Mouse (Mus musculus): Measurements from ENCODE around the gene Anxa5. TPM values are rescaled to one million over a fixed set of nuclear protein-coding genes. Genes with fewer than 3 reads are reported as not detected.

The Anxa5 gene
- polyA plus RNA-seq (2016; fragmentation: Nextera tagmentation; extraction: Ambion mirVana), result 121 and 133 TPM in 2 replicates

DNA sequence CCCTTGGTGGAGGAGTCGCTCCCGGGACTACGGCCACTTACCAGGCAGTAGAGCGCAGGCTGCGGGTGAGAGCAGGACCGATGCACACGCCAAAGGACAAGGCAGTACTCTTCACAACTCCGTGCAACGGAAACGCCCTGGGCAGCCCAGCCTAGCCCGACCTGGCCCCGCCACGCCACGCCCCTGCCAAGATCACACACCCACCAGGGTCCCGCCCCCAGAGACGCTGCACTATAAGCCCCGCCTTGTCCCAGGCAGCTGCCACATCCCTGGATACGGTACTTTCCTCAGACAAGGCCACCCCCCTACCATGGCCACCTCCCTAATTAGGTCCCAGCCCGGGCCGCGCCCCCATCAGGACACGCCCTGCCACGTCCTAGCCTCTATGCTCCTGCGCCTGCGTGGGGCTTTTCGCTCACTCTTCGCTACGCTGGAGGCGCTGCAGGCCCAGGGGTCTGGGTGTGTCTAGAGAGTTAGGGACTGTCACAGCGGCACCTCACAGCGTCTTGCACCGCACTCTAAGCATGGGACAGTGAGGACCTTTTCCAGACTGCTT lies at the start of gene Anxa5, which contains the start of gene 1810062G17Rik:
TSS of gene Anxa5 (minus strand) at position 363 of the 556 bp plus-strand sequence.
TSS of gene 1810062G17Rik (plus strand) at position 406 of the 556 bp plus-strand sequence.
- no peaks in the 10 kb centered on the region for H3K36me3 ChIP-seq
- H3K4me2 ChIP-seq (replicated peaks), result peak within 1 kb of the TSS; percentile 90
- 0% methylated on average over 27 of the region's 32 CpGs for WGBS
- peaks cover 7% of the 10 kb centered on the region for H3K4me1 ChIP-seq
- ATAC-seq (ENCODE audit: low FRiP score), result peak; percentile 96
- no peaks in the 10 kb centered on the region for H3K9me3 ChIP-seq (replicated peaks)
- H3K27me3 ChIP-seq, result no peaks in the 10 kb centered on the region
- H3K4me3 ChIP-seq, result peak within 1 kb of the TSS; percentile 58
- peak within 1 kb of the TSS; percentile 63 for H3K9ac ChIP-seq
- peak within 1 kb of the TSS; percentile 26; the same call in 1 of the 2 replicates for H3K27ac ChIP-seq

DNA sequence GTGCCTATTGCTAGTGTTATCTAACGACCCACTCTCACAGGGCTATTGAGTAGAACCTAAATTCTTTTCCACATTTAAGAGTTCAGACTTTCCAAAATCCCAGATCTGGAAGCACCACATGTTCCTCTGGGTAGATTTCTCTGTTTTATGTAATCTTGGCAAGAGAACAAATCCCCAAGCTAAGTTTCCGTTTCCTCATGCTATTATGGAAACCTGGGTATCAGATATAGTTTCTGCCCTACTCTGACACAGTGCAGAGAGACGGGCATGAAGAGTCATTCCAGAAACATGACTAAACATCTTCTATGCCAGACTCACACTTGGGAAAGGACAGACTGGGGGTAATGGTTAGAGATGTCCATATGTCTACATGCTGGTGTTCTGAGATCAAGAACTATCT lies 48.8 kb upstream of the Anxa5 start:
- Histone ChIP-seq H3K9ac (no peak overlapping the region), H3K9me3 (replicated peaks) (no peaks in the 10 kb centered on the region), H3K4me1 (peaks cover 9% of the 10 kb centered on the region; the same call in 1 of the 2 replicates), H3K27me3 (peaks cover 37% of the 10 kb centered on the region), H3K4me2 (replicated peaks) (no peak overlapping the region), H3K27ac (no peak overlapping the region), H3K4me3 (no peak overlapping the region), H3K36me3 (no peaks in the 10 kb centered on the region)
- WGBS, result 82% methylated on average over 3 of the region's 3 CpGs
- no peak for ATAC-seq (ENCODE audit: low FRiP score)

- H3K9ac ChIP-seq, result no peak overlapping the region
- H3K27ac ChIP-seq, result no peak overlapping the region
- H3K4me1 ChIP-seq, result peaks cover 9% of the 10 kb centered on the region; the same call in 1 of the 2 replicates
- peaks cover 37% of the 10 kb centered on the region for H3K27me3 ChIP-seq
- 6% methylated on average over 4 of the region's 4 CpGs for whole genome bisulfite sequencing
- H3K36me3 ChIP-seq, result no peaks in the 10 kb centered on the region
- no peak for ATAC-seq (ENCODE audit: low FRiP score)
- peak overlapping the region; percentile 97 for H3K4me2 ChIP-seq (replicated peaks)
- H3K9me3 ChIP-seq (replicated peaks), result no peaks in the 10 kb centered on the region
- no peak overlapping the region for H3K4me3 ChIP-seq
Observed at GRCm38 (mm10) chr3:36522137-36522536, 46.4 kb upstream of the Anxa5 start.

DNA sequence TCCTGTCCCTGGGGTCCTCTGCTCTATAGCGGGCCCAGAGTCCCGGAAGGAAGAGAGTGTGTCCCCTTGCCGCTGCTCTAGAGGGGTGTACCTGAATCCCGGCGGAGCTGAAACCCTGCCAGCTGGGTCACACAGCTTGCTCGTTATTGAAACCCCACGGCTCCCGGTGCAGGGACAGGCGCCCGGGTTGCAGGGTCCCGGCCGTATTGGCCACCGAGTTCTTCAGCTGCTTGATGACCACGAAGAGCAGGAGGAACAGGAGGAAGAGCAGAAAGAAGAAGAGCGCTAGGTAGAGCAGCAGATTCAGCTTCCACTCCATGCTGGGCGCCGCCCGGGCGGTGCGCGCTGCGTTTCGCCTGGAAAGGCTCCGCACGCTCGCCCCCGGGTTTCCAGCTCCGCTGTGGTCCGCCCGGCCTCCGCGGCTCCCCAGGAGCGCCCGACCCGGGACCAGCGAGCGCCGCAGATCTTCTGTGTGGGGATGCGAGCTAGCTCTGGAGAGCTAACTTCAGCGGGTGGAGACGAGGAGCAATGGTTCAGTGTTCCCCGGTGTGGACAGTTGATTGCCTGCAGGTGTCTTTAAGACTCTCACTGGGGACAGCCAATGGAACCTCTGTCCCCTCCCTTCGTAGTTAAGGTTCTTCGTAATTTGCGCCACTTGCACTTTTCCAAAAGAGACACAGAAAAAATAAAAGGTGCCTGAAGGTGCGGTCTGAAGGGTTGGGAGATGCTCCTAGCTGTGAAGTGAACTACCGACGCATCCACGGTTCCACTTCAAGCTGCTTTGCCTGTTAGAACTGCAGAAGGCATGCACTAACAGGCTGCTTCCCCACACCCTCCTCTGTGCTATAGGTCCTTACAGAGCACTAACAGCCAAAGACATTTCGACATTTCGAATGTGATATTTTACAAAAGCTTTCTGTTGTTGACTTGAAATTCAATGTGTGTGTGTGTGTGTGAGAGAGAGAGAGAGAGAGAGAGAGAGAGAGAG lies 45.7 kb upstream of the Anxa5 start, which contains the start of gene Gm11549:
TSS of gene Gm11549 (minus strand) at position 741 of the 988 bp plus-strand sequence.
- peak within 1 kb of the TSS; percentile 52 for H3K4me3 ChIP-seq
- no peak within 1 kb of the TSS for H3K27ac ChIP-seq

GRCm38 (mm10) chr3:36516196-36516595 lies 40.5 kb upstream of the Anxa5 start:
- H3K4me2 ChIP-seq (replicated peaks), result no peak overlapping the region
- no peak overlapping the region for H3K4me3 ChIP-seq
- 91% methylated on average over 9 of the region's 9 CpGs for WGBS
- H3K4me1 ChIP-seq, result peaks cover 3% of the 10 kb centered on the region; the same call in 1 of the 2 replicates
- no peaks in the 10 kb centered on the region for H3K36me3 ChIP-seq
- no peak for ATAC-seq (ENCODE audit: low FRiP score)
- no peaks in the 10 kb centered on the region for H3K9me3 ChIP-seq (replicated peaks)
- no peak overlapping the region for H3K27ac ChIP-seq
- H3K9ac ChIP-seq, result no peak overlapping the region
- peaks cover 17% of the 10 kb centered on the region for H3K27me3 ChIP-seq

More for the DNA sequence above, 45.7 kb upstream of the Anxa5 start, which contains the start of gene Gm11549:
- no peaks in the 10 kb centered on the region for H3K36me3 ChIP-seq
- 1% methylated on average over 51 of the region's 51 CpGs for WGBS
- H3K27me3 ChIP-seq, result peaks cover 37% of the 10 kb centered on the region
- H3K4me1 ChIP-seq, result peaks cover 9% of the 10 kb centered on the region; the same call in 1 of the 2 replicates
- peak within 1 kb of the TSS; percentile 97 for H3K4me2 ChIP-seq (replicated peaks)
- peak; percentile 76 for ATAC-seq (ENCODE audit: low FRiP score)
- peak within 1 kb of the TSS; percentile 57 for H3K9ac ChIP-seq
- H3K9me3 ChIP-seq (replicated peaks), result no peaks in the 10 kb centered on the region

GRCm38 (mm10) chr3:36511491-36511890 lies 35.8 kb upstream of the Anxa5 start:
- H3K4me1 ChIP-seq, result no peaks in the 10 kb centered on the region
- WGBS, result 94% methylated on average over 6 of the region's 6 CpGs
- no peaks in the 10 kb centered on the region for H3K36me3 ChIP-seq
- no peaks in the 10 kb centered on the region for H3K27me3 ChIP-seq
- no peak overlapping the region for H3K9ac ChIP-seq
- no peaks in the 10 kb centered on the region for H3K9me3 ChIP-seq (replicated peaks)
- no peak overlapping the region for H3K27ac ChIP-seq
- H3K4me2 ChIP-seq (replicated peaks), result no peak overlapping the region
- no peak overlapping the region for H3K4me3 ChIP-seq
- no peak for ATAC-seq (ENCODE audit: low FRiP score)

GRCm38 (mm10) chr3:36505809-36506735 lies 30.4 kb upstream of the Anxa5 start:
- Histone ChIP-seq H3K9ac (no peak overlapping the region), H3K36me3 (no peaks in the 10 kb centered on the region), H3K27ac (peak overlapping the region; percentile 30; the same call in 1 of the 2 replicates), H3K9me3 (replicated peaks) (no peaks in the 10 kb centered on the region), H3K4me2 (replicated peaks) (no peak overlapping the region), H3K4me3 (no peak overlapping the region), H3K27me3 (no peaks in the 10 kb centered on the region), H3K4me1 (no peaks in the 10 kb centered on the region)
- ATAC-seq (ENCODE audit: low FRiP score), result peak; percentile 29; the same call in 1 of the 2 replicates
- 58% methylated on average over 10 of the region's 10 CpGs for WGBS

DNA sequence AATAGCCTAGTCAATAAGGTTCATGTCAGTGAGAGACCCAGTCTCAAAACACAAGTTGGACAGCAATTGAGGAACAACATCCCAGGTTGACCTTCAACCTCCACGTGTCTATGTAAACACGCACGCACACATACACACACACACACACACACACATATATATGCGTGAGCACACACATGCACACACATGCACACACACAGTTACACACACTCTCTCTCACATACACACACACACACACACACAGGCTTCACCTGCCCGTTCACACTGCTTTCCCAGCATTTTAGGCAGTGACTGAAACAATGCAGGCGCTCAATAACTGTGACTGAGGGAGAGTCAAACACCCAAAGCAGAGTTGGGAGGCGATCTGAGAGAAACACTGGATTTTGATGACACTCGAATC lies 29.6 kb upstream of the Anxa5 start:
- Histone ChIP-seq H3K4me3 (no peak overlapping the region), H3K4me2 (replicated peaks) (no peak overlapping the region), H3K27me3 (no peaks in the 10 kb centered on the region), H3K9me3 (replicated peaks) (no peaks in the 10 kb centered on the region), H3K4me1 (no peaks in the 10 kb centered on the region), H3K36me3 (no peaks in the 10 kb centered on the region), H3K9ac (no peak overlapping the region), H3K27ac (no peak overlapping the region)
- ATAC-seq (ENCODE audit: low FRiP score), result no peak
- 77% methylated on average over 8 of the region's 8 CpGs for WGBS

- no peaks in the 10 kb centered on the region for H3K36me3 ChIP-seq
- H3K27me3 ChIP-seq, result no peaks in the 10 kb centered on the region
- no peak overlapping the region for H3K4me2 ChIP-seq (replicated peaks)
- H3K9me3 ChIP-seq (replicated peaks), result no peaks in the 10 kb centered on the region
- no peak overlapping the region for H3K4me3 ChIP-seq
- WGBS, result 73% methylated on average over 7 of the region's 7 CpGs
- ATAC-seq (ENCODE audit: low FRiP score), result no peak
- H3K27ac ChIP-seq, result no peak overlapping the region
- H3K9ac ChIP-seq, result no peak overlapping the region
- no peaks in the 10 kb centered on the region for H3K4me1 ChIP-seq
Observed at GRCm38 (mm10) chr3:36501546-36501945, 25.9 kb upstream of the Anxa5 start.

- H3K4me3 ChIP-seq, result no peak overlapping the region
- 82% methylated on average over 8 of the region's 8 CpGs for WGBS
Observed at GRCm38 (mm10) chr3:36500976-36501375, 25.3 kb upstream of the Anxa5 start.

DNA sequence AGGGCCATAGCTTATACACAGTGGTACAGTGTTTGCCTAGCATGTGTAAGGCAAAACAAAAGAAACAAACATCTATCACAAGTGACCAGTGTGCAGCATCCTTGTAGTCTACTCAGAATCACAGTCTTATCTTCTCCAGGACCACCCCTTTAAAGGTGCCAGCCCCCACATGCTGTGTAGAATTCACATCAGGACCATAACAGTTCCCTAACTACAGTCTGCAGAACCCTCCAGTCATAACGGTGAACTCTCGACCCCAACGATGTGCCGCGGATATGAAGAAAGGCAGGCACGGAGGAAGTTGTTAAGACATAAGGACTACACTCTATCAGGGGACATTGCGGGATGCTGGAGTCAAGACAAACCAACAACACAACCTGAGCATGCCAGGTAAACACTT lies 23.7 kb upstream of the Anxa5 start:
- H3K27ac ChIP-seq, result no peak overlapping the region
- H3K9me3 ChIP-seq (replicated peaks), result no peaks in the 10 kb centered on the region
- H3K27me3 ChIP-seq, result no peaks in the 10 kb centered on the region
- no peak for ATAC-seq (ENCODE audit: low FRiP score)
- H3K4me2 ChIP-seq (replicated peaks), result no peak overlapping the region
- H3K4me3 ChIP-seq, result no peak overlapping the region
- no peak overlapping the region for H3K9ac ChIP-seq
- H3K36me3 ChIP-seq, result no peaks in the 10 kb centered on the region
- H3K4me1 ChIP-seq, result peaks cover 2% of the 10 kb centered on the region; the same call in 1 of the 2 replicates
- WGBS, result 94% methylated on average over 7 of the region's 7 CpGs

More at GRCm38 (mm10) chr3:36500976-36501375, 25.3 kb upstream of the Anxa5 start:
- no peak overlapping the region for H3K27ac ChIP-seq
- no peak for ATAC-seq (ENCODE audit: low FRiP score)
- H3K27me3 ChIP-seq, result no peaks in the 10 kb centered on the region
- H3K4me2 ChIP-seq (replicated peaks), result no peak overlapping the region
- no peaks in the 10 kb centered on the region for H3K36me3 ChIP-seq
- no peak overlapping the region for H3K9ac ChIP-seq
- no peaks in the 10 kb centered on the region for H3K4me1 ChIP-seq
- H3K9me3 ChIP-seq (replicated peaks), result no peaks in the 10 kb centered on the region

Data from hindbrain, embryonic 12.5 days (tissue).